Mouse (Mus musculus) limb, embryonic 13.5 days (tissue): ENCODE data around the gene Ccdc91. TPM values are rescaled to one million over a fixed set of nuclear protein-coding genes. Genes with fewer than 3 reads are reported as not detected.

Experiments used
- ATAC-seq: fragments of 200-750 bp; cut with Nextera tagmentation; 2 replicates; pipeline ENCODE4 v1.8.0; 2017; ENCODE audit warnings: low read depth, moderate number of reproducible peaks, moderate TSS enrichment; ENCODE audit not compliant: low FRiP score
- H3K27ac ChIP-seq: fragments of 300-500 bp; sonication (generic); 2 replicates; pipeline ENCODE4 v1.5.1; 2015; ENCODE audit warnings: inconsistent platforms, mild to moderate bottlenecking, moderate library complexity
- H3K27me3 ChIP-seq: fragments of 300-500 bp; sonication (generic); 2 replicates; pipeline ENCODE4 v1.6.1; 2015; ENCODE audit warnings: mild to moderate bottlenecking, inconsistent platforms
- H3K36me3 ChIP-seq: fragments of 300-500 bp; sonication (generic); 2 replicates; pipeline ENCODE4 v1.6.1; 2015; ENCODE audit warnings: inconsistent platforms, mild to moderate bottlenecking, moderate library complexity
- H3K4me1 ChIP-seq: fragments of 300-500 bp; sonication (generic); 2 replicates; pipeline ENCODE4 v1.6.1; 2015; ENCODE audit warnings: inconsistent platforms
- H3K4me2 ChIP-seq: fragments of 300-500 bp; sonication (generic); replicated peaks from 2 replicates; pipeline ENCODE4 v1.6.1; 2015; ENCODE audit warnings: inconsistent platforms, mild to moderate bottlenecking, moderate library complexity
- H3K4me3 ChIP-seq: fragments of 300-500 bp; sonication (generic); 2 replicates; pipeline ENCODE4 v1.5.1; 2015; ENCODE audit warnings: moderate library complexity, mild to moderate bottlenecking, inconsistent platforms
- H3K9ac ChIP-seq: fragments of 300-500 bp; sonication (generic); 2 replicates; pipeline ENCODE4 v1.6.1; 2015; ENCODE audit warnings: mild to moderate bottlenecking, inconsistent platforms
- H3K9me3 ChIP-seq: fragments of 300-500 bp; sonication (generic); 2 replicates; pipeline ENCODE4 v1.6.1; 2016; ENCODE audit warnings: inconsistent platforms
- WGBS: fragments of 180-500 bp; shearing (Covaris S2); methylation state at CpG from one replicate; pipeline ENCODE4 v1.1.7; 2015; 5-methylcytosine and 5-hydroxymethylcytosine counted together
- polyA plus RNA-seq: library from polyadenylated mRNA; unstranded; fragments of >200 nt; fragmentation: Nextera tagmentation; extraction: Ambion mirVana; gene quantifications from 2 replicates; pipeline ENCODE4 v1.2.1, GENCODE M21; 2015

Ccdc91 gene
- polyA plus RNA-seq, 1 experiment from 2014 or later, result 27.8 TPM

DNA sequence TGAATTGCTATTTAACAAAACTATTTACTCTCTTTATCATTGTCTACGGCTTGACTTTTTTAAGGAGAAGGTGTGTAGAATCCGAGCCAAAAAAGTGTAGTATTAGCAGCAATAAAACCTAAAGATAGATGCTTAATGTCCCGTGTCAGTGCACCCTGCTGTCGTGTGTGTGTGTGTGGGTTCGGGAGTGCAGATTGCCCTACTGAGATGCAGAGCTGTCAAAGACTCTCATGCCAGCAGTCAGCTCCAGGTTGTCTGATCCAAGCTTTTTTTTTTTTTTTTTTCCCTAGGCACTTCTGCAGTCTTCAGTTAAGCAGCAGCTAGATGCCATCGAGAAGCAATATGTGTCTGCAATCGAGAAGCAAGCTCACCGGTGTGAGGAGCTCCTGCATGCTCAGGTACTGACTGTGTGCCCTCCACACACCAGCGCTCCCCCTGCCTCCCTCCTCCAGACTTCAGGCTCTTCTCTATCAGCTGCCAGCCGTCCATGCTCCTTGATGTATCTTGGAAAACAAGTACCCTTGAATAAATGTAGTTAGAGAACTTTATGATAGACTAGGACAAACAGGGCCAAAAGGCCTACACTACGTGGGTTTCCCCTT lies 99.7 kb downstream of the Ccdc91 start:
- H3K9me3 ChIP-seq, result no peaks in the 10 kb centered on the region
- H3K4me1 ChIP-seq, result peaks cover 12% of the 10 kb centered on the region
- no peaks in the 10 kb centered on the region for H3K27me3 ChIP-seq
- peak; percentile 32; the same call in 1 of the 2 replicates for ATAC-seq
- no peak overlapping the region for H3K4me2 ChIP-seq
- H3K9ac ChIP-seq, result no peak overlapping the region
- H3K4me3 ChIP-seq, result no peak overlapping the region
- no peak overlapping the region for H3K27ac ChIP-seq
- WGBS, result 44% methylated on average over 11 of the region's 11 CpGs
- no peaks in the 10 kb centered on the region for H3K36me3 ChIP-seq

DNA sequence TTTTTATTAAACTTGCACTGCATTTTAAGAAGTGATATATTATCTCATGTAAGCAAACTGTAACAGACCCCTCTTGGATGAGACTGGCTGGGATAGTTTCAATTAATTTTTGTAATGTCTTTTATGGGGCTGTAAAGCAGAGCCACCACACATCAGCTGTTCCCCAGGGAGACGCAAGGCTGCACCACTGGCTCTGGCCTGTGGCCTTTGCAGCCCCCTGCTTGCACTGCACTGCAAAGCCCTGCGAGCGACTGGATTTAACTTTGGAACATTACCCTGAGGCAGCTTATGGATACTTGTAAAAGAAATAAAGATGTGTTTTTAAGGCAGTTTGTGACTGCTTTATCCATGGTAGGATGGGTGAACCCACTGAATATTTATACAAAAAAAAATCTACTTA lies 112.0 kb downstream of the Ccdc91 start:
- Histone ChIP-seq H3K4me3 (no peak overlapping the region), H3K4me1 (peaks cover 17% of the 10 kb centered on the region), H3K36me3 (no peaks in the 10 kb centered on the region), H3K9ac (no peak overlapping the region), H3K27ac (no peak overlapping the region), H3K9me3 (no peaks in the 10 kb centered on the region), H3K27me3 (peaks cover 4% of the 10 kb centered on the region; the same call in 1 of the 2 replicates), H3K4me2 (no peak overlapping the region)
- ATAC-seq, result peak; percentile 48; the same call in 1 of the 2 replicates
- WGBS, result 19% methylated on average over 3 of the region's 3 CpGs

DNA sequence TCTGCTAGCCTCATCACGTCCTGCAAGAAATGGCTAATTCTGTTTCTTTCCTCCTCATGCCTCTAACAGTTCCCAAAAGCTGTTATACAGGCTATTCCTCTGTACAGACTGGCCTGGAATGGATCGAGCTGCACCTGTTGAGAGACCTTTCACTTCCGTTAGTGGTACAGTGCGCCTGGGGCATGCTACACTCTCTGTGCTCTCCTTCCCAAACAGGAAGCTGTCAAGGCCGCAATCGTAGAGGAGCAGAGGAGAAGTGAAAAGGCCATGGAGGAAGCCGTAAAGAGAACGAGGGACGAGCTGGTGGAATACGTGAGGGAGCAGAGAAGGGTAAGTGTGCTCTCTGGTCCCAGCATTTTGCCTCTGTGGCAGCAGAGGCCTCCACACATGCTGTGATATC lies 131.0 kb downstream of the Ccdc91 start:
- Histone ChIP-seq H3K9ac (no peak overlapping the region), H3K4me3 (no peak overlapping the region), H3K9me3 (no peaks in the 10 kb centered on the region), H3K27me3 (no peaks in the 10 kb centered on the region), H3K4me1 (peaks cover 7% of the 10 kb centered on the region), H3K27ac (no peak overlapping the region), H3K36me3 (no peaks in the 10 kb centered on the region), H3K4me2 (no peak overlapping the region)
- no peak for ATAC-seq
- 68% methylated on average over 10 of the region's 10 CpGs for WGBS

DNA sequence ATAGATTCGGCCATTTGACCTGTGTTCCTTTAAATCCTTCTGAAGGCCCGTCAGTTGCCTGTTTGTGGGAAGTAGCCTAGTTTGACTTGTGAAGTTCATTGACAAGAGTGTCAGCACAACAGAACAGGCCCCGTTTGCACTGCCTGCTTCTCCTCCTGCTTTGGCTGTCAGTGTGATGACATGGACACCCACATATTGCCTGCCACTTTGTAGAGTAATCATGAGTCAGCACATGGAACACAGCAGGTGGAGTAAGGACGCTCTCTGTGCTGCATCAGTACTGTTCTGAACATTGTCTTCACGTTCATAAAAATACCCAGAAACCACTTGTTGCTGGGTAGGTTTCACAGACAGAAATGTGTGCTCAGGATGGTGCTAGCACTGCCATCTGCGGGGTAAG lies 132.0 kb downstream of the Ccdc91 start:
- Histone ChIP-seq H3K4me2 (no peak overlapping the region), H3K4me3 (no peak overlapping the region)
- WGBS, result 72% methylated on average over 6 of the region's 6 CpGs

DNA sequence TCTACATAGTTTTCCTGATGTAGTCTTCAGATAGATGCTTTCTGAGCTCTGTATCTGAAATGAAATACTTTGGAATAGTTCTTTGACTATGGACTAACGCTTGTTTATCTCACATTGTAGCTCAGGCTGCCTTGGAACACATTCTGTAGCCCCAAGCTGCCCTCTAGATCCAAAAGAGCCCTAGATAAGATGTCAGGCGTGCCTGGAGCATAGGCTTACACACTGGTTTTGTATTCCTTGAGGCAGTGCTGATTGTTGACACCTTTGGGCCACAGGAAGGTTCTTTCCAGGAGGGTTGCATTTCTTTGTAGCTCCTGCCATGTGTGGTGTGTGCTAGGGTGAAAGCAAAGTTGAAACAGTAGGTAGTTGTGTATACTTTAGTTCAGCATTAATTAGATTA lies 139.7 kb downstream of the Ccdc91 start:
- Histone ChIP-seq H3K9ac (no peak overlapping the region), H3K4me1 (no peaks in the 10 kb centered on the region), H3K27me3 (no peaks in the 10 kb centered on the region), H3K9me3 (no peaks in the 10 kb centered on the region), H3K27ac (no peak overlapping the region), H3K36me3 (no peaks in the 10 kb centered on the region), H3K4me2 (no peak overlapping the region), H3K4me3 (no peak overlapping the region)
- ATAC-seq, result no peak
- 72% methylated on average over 2 of the region's 2 CpGs for WGBS

More for the DNA sequence above, 132.0 kb downstream of the Ccdc91 start:
- H3K36me3 ChIP-seq, result no peaks in the 10 kb centered on the region
- no peak overlapping the region for H3K27ac ChIP-seq
- H3K9me3 ChIP-seq, result no peaks in the 10 kb centered on the region
- no peak for ATAC-seq
- no peak overlapping the region for H3K9ac ChIP-seq
- no peaks in the 10 kb centered on the region for H3K27me3 ChIP-seq
- peaks cover 7% of the 10 kb centered on the region for H3K4me1 ChIP-seq

DNA sequence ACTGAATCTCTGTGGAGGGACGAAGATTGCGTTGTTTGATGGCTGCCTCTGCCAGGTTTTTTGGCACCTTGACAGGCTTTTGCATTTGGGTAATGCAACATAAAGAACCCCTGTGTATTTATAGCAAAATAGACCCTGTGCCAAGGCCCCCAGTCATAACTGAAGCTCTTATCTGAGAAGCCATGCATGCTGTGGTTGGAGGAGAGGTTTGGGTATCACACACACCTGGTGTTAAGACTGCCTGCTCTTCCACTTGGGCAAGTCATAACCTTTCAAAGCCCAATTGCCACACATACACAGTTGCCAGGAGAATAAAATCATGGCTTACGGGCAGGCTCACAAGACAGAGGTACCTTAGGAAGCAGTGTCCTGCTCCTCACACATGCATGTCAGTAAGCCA lies 147.5 kb downstream of the Ccdc91 start:
- Histone ChIP-seq H3K9me3 (no peaks in the 10 kb centered on the region), H3K27ac (no peak overlapping the region), H3K4me3 (no peak overlapping the region), H3K27me3 (no peaks in the 10 kb centered on the region), H3K4me2 (no peak overlapping the region), H3K36me3 (no peaks in the 10 kb centered on the region), H3K9ac (no peak overlapping the region), H3K4me1 (peaks cover 5% of the 10 kb centered on the region)
- 76% methylated on average over 3 of the region's 3 CpGs for WGBS
- no peak for ATAC-seq

DNA sequence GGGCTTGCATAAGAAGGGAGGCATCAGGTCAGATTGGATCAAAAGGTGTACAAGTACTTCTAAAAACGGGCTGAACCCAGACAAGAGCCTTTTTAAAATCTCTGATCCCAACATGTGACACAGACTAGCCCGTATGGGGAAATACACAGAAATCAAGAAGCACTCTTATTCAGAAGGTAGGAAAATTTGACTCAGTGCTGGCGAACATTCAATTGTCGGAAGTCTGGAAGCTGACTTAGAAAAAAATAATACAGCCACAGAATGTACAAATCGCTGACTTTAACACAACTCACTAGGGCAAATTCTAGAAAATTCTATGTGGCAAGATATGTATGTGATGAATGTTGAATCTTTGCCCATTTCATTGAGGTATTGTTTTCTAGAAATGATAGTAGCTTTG lies 160.8 kb downstream of the Ccdc91 start:
- Histone ChIP-seq H3K9ac (no peak overlapping the region), H3K4me3 (no peak overlapping the region), H3K27me3 (no peaks in the 10 kb centered on the region), H3K4me2 (no peak overlapping the region), H3K36me3 (peaks cover 2% of the 10 kb centered on the region; the same call in 1 of the 2 replicates), H3K9me3 (no peaks in the 10 kb centered on the region), H3K27ac (no peak overlapping the region), H3K4me1 (no peaks in the 10 kb centered on the region)
- WGBS, result 80% methylated on average over 5 of the region's 5 CpGs
- no peak for ATAC-seq

DNA sequence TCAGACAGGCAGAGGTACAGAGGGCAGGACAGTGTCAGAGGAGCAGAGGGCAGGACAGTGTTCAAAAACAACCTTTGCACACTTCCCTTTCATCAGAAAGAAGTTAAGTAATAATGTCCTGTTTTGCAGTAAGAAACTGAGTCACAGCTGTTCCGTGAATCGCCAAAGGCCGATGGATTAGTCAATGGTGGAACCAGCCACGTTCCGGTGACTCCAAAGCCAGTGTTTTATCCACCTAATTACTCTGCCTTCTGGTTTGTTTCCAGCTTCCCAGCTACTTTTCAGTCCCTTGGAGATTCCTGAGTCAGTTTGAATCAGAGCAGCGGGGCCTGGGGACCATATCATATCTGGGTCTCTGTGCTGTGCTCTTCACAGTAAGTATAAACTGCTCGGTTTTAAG lies 168.2 kb downstream of the Ccdc91 start:
- Histone ChIP-seq H3K4me1 (no peaks in the 10 kb centered on the region), H3K27me3 (no peaks in the 10 kb centered on the region), H3K4me2 (no peak overlapping the region), H3K4me3 (no peak overlapping the region), H3K9ac (no peak overlapping the region), H3K36me3 (no peaks in the 10 kb centered on the region), H3K9me3 (no peaks in the 10 kb centered on the region), H3K27ac (no peak overlapping the region)
- 81% methylated on average over 7 of the region's 7 CpGs for WGBS
- no peak for ATAC-seq

DNA sequence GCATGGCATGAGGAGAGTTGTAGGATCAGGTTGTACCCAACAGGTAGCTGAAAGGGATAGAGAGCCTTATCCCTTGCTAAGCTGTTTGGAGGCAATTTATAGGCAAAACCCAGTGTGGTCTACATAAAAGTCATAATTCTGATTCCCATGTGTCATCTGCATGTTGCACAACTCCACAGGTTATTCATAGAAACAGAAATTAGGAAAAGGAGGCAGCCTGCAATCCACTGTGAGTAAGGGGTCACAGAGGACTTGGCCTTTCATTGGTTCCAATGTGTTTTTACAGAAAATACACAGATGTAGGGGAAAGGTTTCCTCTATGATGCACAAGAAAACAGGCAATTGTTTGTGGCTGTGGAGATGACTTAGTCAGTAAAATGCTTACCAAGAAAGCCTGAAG lies 168.8 kb downstream of the Ccdc91 start:
- no peaks in the 10 kb centered on the region for H3K27me3 ChIP-seq
- H3K36me3 ChIP-seq, result no peaks in the 10 kb centered on the region
- H3K4me1 ChIP-seq, result no peaks in the 10 kb centered on the region
- no peak overlapping the region for H3K4me2 ChIP-seq
- H3K9me3 ChIP-seq, result no peaks in the 10 kb centered on the region
- H3K9ac ChIP-seq, result no peak overlapping the region
- no peak overlapping the region for H3K27ac ChIP-seq
- ATAC-seq, result no peak
- no peak overlapping the region for H3K4me3 ChIP-seq

DNA sequence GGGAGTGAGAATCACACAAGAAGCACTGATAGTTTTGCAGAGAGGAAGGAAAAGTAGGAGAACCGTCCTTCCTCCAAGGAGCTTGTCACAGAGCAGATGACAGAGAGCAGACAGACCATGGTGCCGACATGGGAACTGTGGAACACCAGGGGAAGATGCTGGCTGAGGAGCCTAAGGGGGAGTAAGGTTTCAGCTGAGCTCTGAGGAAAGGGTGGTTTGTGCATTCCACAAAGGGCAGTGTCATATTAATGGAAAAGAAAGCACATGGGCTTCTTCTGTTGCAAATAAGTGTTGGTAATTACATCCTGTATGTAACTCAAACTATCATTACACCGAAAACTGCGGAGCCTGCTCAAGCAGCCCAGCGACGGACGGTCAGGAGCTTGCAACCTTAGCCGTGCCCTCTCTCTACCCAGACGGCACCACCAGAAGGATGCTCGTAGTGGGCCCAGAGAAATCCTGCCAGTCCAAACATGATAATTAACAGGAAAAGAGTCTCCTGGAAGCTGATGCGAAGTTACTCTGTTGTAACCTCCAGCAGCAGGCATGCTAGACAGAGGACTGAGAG lies 170.9 kb downstream of the Ccdc91 start:
- Histone ChIP-seq H3K27me3 (no peaks in the 10 kb centered on the region), H3K27ac (no peak overlapping the region), H3K9ac (no peak overlapping the region), H3K36me3 (no peaks in the 10 kb centered on the region), H3K4me1 (no peaks in the 10 kb centered on the region), H3K4me2 (no peak overlapping the region), H3K4me3 (no peak overlapping the region), H3K9me3 (no peaks in the 10 kb centered on the region)
- ATAC-seq, result no peak
- WGBS, result 57% methylated on average over 11 of the region's 11 CpGs

DNA sequence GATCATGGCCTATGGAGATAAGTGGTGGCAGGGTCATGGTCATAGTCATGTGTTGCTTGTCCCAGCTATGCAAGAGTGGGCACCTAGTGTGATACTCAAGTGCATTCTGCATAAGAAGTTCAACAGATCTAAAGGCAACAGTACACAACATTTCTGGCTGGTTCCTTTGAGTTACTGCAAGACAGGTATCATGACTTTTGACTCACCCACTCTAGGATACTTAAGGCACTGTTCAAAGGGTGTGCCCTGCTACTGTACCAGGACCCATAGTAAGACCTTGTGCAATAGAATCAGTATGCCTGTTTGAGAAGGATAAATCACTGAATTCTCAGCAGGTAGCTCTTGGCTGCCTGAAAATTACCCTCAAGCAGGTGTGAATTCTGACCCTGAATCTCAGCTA lies 182.4 kb downstream of the Ccdc91 start:
- Histone ChIP-seq H3K27me3 (peaks cover 9% of the 10 kb centered on the region; the same call in 1 of the 2 replicates), H3K27ac (no peak overlapping the region), H3K9ac (no peak overlapping the region), H3K4me1 (no peaks in the 10 kb centered on the region), H3K4me2 (no peak overlapping the region), H3K4me3 (no peak overlapping the region), H3K9me3 (no peaks in the 10 kb centered on the region), H3K36me3 (no peaks in the 10 kb centered on the region)
- no peak for ATAC-seq

DNA sequence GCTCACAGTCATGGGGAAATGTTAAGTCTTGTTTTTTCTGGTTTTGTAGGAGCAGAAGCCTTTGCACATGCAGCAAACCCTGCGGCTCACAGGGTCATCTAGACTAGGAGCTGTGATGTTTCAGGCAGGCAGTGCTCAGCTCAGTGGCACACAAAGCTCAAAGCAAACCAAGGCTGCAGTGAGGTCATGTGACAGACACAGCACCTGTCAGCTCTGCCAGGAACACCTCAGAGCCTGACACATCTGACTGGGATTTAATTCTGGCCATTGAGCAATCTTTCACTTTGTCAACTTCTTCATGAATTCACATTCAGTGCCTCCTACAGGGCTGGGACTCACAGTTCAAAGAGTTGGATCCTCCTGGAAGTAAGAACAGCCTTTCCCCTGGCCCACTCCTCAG lies 185.1 kb downstream of the Ccdc91 start:
- H3K36me3 ChIP-seq, result no peaks in the 10 kb centered on the region
- peaks cover 10% of the 10 kb centered on the region; the same call in 1 of the 2 replicates for H3K27me3 ChIP-seq
- no peak overlapping the region for H3K4me3 ChIP-seq
- 70% methylated on average over 1 of the region's 1 CpGs for WGBS
- no peaks in the 10 kb centered on the region for H3K4me1 ChIP-seq
- H3K9ac ChIP-seq, result no peak overlapping the region
- no peaks in the 10 kb centered on the region for H3K9me3 ChIP-seq
- no peak for ATAC-seq
- H3K4me2 ChIP-seq, result no peak overlapping the region
- H3K27ac ChIP-seq, result no peak overlapping the region

DNA sequence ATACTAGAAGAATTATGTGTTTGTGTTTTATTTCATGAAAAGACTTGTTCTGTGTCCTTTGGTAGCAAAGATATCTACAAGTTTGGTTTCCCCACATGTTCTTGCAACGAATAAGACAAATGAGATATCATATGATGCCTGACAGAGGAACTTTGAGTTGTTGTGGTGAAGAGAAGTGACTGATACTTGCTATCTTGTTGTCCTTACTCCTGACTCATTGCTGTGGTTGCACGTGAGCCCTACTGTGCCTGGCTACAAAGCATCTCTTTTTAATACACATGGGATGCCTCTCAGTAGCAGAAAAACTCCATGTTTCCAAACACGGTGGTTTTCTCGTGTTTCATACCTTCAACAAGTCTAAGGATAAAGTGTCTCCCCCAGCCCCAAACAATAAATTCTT lies 186.2 kb downstream of the Ccdc91 start:
- no peak for ATAC-seq
- H3K27ac ChIP-seq, result no peak overlapping the region
- H3K4me3 ChIP-seq, result no peak overlapping the region
- WGBS, result 65% methylated on average over 4 of the region's 4 CpGs
- no peak overlapping the region for H3K4me2 ChIP-seq
- no peaks in the 10 kb centered on the region for H3K36me3 ChIP-seq
- H3K9me3 ChIP-seq, result no peaks in the 10 kb centered on the region
- H3K4me1 ChIP-seq, result no peaks in the 10 kb centered on the region
- H3K27me3 ChIP-seq, result peaks cover 16% of the 10 kb centered on the region; the same call in 1 of the 2 replicates
- no peak overlapping the region for H3K9ac ChIP-seq
